Mouse (Mus musculus): Measurements from ENCODE around the gene Wnt9b.

Wnt9b gene

GRCm38 (mm10) chr11:103683667-103684334 lies 65.8 kb downstream of the Wnt9b start:
- DNase-seq (ENCODE audit: extremely low spot score) = no peak

Measured in embryo, embryonic 9.5 days (tissue).